19 mouse cellular contexts compared by ENCODE assay signal in genomic region chrX:164145463-164146250, GRCm38 (mm10). TPM values are rescaled to one million over a fixed set of nuclear protein-coding genes. Genes with fewer than 3 reads are reported as not detected.
DNase-seq lines count a peak whose midpoint lies in the region; ATAC-seq and TF ChIP-seq lines count a peak whose summit lies in the region.
"Had no signal": no experiment of that assay in that cellular context is flagged by ENCODE, and none has a peak within 500 bp of the region (broad histone marks: within the 10 kb centered on the region; RNA-seq: fewer than 3 reads in every experiment).

No protein-coding gene starts in this region.

- H3K9me3 ChIP-seq in lung, postnatal 0 days (ENCODE audit: low read length), result no peaks in the 10 kb centered on the region
- no peaks in the 10 kb centered on the region for H3K9me3 ChIP-seq in midbrain, embryonic 13.5 days
- H3K9me3 ChIP-seq: heart, embryonic 13.5 days; hindbrain, embryonic 15.5 days; megakaryocyte, embryonic 14.5 days had no signal

- H3K4me1 ChIP-seq in lung, postnatal 0 days (ENCODE audit: insufficient read depth, low read depth, low read length), result no peaks in the 10 kb centered on the region
- no peaks in the 10 kb centered on the region for H3K4me1 ChIP-seq in midbrain, embryonic 13.5 days (replicated peaks)
- H3K4me1 ChIP-seq: heart, embryonic 13.5 days; hindbrain, embryonic 15.5 days; megakaryocyte, embryonic 14.5 days had no signal

- 47% methylated on average over 6 of the region's 6 CpGs for WGBS in lung, postnatal 0 days
- 90% methylated on average over 6 of the region's 6 CpGs for WGBS in midbrain, embryonic 13.5 days

- TF ChIP-seq CTCF in lung, postnatal 0 days (IDR thresholded peaks at IDR 0.05), result no peak

- no peaks in the 10 kb centered on the region for H3K27me3 ChIP-seq in lung, postnatal 0 days (replicated peaks; ENCODE audit: insufficient read depth, low read length)
- peaks cover 7% of the 10 kb centered on the region; the same call in 1 of the 2 replicates for H3K27me3 ChIP-seq in midbrain, embryonic 13.5 days

- H3K4me3 ChIP-seq in lung, postnatal 0 days (ENCODE audit: low read depth, low read length), result no peak overlapping the region
- no peak overlapping the region for H3K4me3 ChIP-seq in midbrain, embryonic 13.5 days (replicated peaks)
- H3K4me3 ChIP-seq: erythroblast, embryonic 14.5 days; heart, embryonic 13.5 days; hindbrain, embryonic 15.5 days; megakaryocyte, embryonic 14.5 days had no signal

- no peak for ATAC-seq in lung, postnatal 0 days
- ATAC-seq in megakaryocyte progenitor cell, adult 5-6 weeks (replicated peaks; ENCODE audit: poor library complexity), result peak; percentile 96
- no peak for ATAC-seq in midbrain, embryonic 13.5 days

- H3K9ac ChIP-seq in lung, postnatal 0 days (replicated peaks; ENCODE audit: low read depth), result no peak overlapping the region
- H3K9ac ChIP-seq in midbrain, embryonic 13.5 days (replicated peaks), result no peak overlapping the region
- H3K9ac ChIP-seq: heart, embryonic 13.5 days; hindbrain, embryonic 15.5 days had no signal

- DNase-seq in lung, postnatal 10 days, result peak; percentile 3
- DNase-seq in lung, postnatal 0 days (ENCODE audit: low spot score), result no peak
- peak; percentile 25 for DNase-seq in c-Kit-positive CD71-positive TER-119-negative erythroid progenitor cells, embryonic 14.5 days (ENCODE audit: low read depth)
- peak; percentile 3 for DNase-seq in liver
- no peak for DNase-seq in right cerebral cortex, adult 2 months (ENCODE audit: low spot score in 2 of 2)
- DNase-seq in right cerebral cortex, postnatal 36 days (ENCODE audit: low spot score in 2 of 2), result no peak
- DNase-seq: adrenal gland, postnatal 25 days; cerebellum, adult 18-20 months; embryo, embryonic 11 days; right cerebral cortex, postnatal 14 days had no signal

- no peak overlapping the region for H3K27ac ChIP-seq in lung, postnatal 0 days (ENCODE audit: low read length)
- no peak overlapping the region for H3K27ac ChIP-seq in midbrain, embryonic 13.5 days
- H3K27ac ChIP-seq: heart, embryonic 13.5 days; hindbrain, embryonic 15.5 days; kidney, postnatal 0 days had no signal

- no peaks in the 10 kb centered on the region for H3K36me3 ChIP-seq in lung, postnatal 0 days (ENCODE audit: insufficient read depth, low read length)
- no peaks in the 10 kb centered on the region for H3K36me3 ChIP-seq in midbrain, embryonic 13.5 days
- H3K36me3 ChIP-seq: heart, embryonic 13.5 days; hindbrain, embryonic 15.5 days had no signal

- no peak overlapping the region for H3K4me2 ChIP-seq in lung, postnatal 0 days (replicated peaks; ENCODE audit: low read depth, low read length)
- no peak overlapping the region for H3K4me2 ChIP-seq in midbrain, embryonic 13.5 days (replicated peaks)
- H3K4me2 ChIP-seq: heart, embryonic 13.5 days; hindbrain, embryonic 15.5 days had no signal

- TF ChIP-seq EP300 in lung, postnatal 0 days (IDR thresholded peaks at IDR 0.05), result no peak

RNA-seq across cellular contexts. Expression of gene Ace2, which starts 6.5 kb away (rescaled TPM):
- polyA plus RNA-seq in lung, postnatal 0 days (2015; fragmentation: Nextera tagmentation; extraction: Ambion mirVana), result 7.6 and 11.9 TPM in 2 replicates
- total RNA-seq in megakaryocyte progenitor cell, adult 5-6 weeks (2015), result not detected in 2 replicates
- total RNA-seq in megakaryocyte progenitor cell, adult 5-6 weeks (2017), result not detected in 2 replicates
- polyA plus RNA-seq in midbrain, embryonic 13.5 days (2015; fragmentation: Nextera tagmentation; extraction: Ambion mirVana), result 0.05 and 0.18 TPM in 2 replicates
- polyA plus RNA-seq: erythroblast, embryonic 14.5 days had no signal

RNA-seq across cellular contexts. Expression of gene Cltrn, which starts 57.0 kb away (rescaled TPM):
- polyA plus RNA-seq in lung, postnatal 0 days (2015; fragmentation: Nextera tagmentation; extraction: Ambion mirVana), result not detected in 2 replicates
- total RNA-seq in megakaryocyte progenitor cell, adult 5-6 weeks (2015), result not detected in 2 replicates
- not detected in 2 replicates for total RNA-seq in megakaryocyte progenitor cell, adult 5-6 weeks (2017)
- not detected in 2 replicates for polyA plus RNA-seq in midbrain, embryonic 13.5 days (2015; fragmentation: Nextera tagmentation; extraction: Ambion mirVana)
- total RNA-seq: adrenal gland, postnatal 25 days; layer of hippocampus, postnatal 25 days had no signal
- polyA plus RNA-seq: erythroblast, embryonic 14.5 days; limb, embryonic 11.5 days had no signal

Comparison
In these comparisons a context has a peak if more than half of its experiments do, and no peak if none do; other contexts are left out.
1. DNase-seq: peak in lung, postnatal 10 days (single experiment), c-Kit-positive CD71-positive TER-119-negative erythroid progenitor cells, embryonic 14.5 days (single experiment) and liver (single experiment); none in lung, postnatal 0 days (single experiment), right cerebral cortex, adult 2 months (0 of 2) and right cerebral cortex, postnatal 36 days (0 of 2).